Mouse (Mus musculus) mature B cell (primary cell): ENCODE results near the gene Ssh1.

Source experiments
- in situ Hi-C: fragments of 300-500 bp; cut with MboI; formaldehyde crosslinking; loops from 2 replicates; pipeline ENCODE4 v1.14.3; 2019

Gene Ssh1

DNA sequence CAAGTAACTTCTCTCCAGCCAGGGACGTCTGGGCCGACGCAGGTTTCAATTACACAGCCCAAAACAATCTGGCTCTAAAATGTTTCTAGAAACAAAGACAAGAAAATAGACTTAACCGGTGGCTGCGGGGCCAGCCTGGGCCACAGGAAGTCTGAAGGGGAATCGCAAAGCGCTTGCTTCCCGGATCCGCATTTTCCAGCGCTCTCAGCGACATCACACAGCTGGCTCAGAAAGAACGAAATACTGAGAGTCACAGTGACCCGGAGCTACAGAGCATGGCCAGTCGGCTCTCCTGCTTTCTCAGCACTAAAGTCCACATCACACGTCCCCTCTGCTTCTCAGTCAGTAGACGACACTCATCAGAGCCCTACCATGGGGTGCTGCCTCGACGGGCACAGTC is 102.8 kb downstream of the Ssh1 start:
- in situ Hi-C loops: no loop called here

GRCm38 (mm10) chr5:113889912-113890311 is 103.8 kb downstream of the Ssh1 start:
- in situ Hi-C loops: no loop called here

DNA sequence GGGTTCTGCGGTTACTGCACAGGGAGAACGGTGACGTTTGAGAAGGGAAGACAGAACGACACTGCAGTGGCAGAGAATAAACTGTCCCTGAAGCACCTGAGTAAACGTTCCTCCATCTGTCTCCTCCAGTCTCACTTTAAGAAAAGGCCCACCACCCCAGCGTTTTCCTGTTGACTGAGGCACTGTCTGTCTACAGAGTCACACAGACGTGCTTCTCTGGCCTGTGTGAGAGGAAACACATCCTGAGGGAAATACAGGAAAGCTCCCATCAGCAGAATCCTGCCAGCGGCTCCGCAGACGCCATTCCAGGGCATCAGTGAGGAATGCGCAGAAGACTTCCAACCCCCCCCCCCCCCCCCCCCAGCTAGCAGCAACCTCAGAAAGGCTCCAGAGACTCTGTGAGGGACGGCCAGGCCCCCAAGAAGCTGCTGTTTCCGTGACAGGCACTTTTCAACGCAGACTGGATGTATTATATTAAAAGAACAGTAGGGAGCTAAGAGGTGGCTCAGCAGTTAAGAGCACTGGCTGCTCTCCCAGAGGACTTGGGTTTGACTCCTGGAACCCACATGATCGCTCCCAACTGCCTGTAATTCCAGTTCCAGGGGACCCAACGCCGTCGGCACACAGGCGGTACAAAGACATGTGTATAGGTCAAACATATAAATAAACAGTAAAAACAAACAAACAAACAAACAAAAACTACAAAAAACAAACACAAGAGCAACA is 104.3 kb downstream of the Ssh1 start:
- in situ Hi-C loops: no loop called here

DNA sequence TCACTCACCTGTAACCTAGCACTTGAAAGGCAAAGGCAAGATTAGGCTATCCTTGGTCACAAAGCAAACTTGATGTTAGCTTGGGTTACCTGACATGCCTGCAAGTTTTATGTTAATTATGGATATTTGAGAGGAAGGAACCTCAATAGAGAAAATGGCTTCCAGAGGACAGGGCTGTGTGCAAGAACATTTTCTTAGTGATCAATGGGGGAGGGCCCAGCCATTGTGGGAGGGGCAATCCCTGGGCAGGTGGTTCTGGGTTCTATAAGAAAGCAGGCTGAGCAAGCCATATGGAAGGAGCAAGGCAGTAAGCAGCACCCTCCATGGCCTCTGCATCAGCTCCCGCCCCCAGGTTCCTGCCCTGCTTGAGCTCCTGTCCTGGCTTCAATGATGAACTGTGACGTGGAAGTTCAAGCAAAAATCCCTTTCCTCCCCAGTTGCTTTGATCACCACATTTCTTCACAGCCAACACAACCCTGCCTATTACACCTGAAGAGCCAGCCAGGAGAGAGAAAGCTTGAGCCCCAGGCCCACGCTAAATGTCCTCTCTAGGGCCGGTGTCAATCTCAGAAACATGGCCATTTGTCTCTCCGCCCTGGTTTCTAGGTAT is 105.4 kb downstream of the Ssh1 start:
- in situ Hi-C loops: no loop called here

GRCm38 (mm10) chr5:113887132-113887531 is 106.6 kb downstream of the Ssh1 start:
- in situ Hi-C loops: no loop called here
